Mouse (Mus musculus): ENCODE results near the gene Yap1. TPM values are rescaled to one million over a fixed set of nuclear protein-coding genes. Genes with fewer than 3 reads are reported as not detected.
A peak's percentile ranks its signal among the peaks of the same experiment; 100 is the strongest.

Gene Yap1
- not detected in 2 replicates for total RNA-seq (2015)
- total RNA-seq (2017), result 0.04 TPM in 1 of 2 replicates, not detected in the other

- ATAC-seq (ENCODE audit: poor library complexity, severe bottlenecking), result peak; percentile 35
Observed at GRCm38 (mm10) chr9:8004370-8004991, at the start of gene Yap1. TSS of gene Yap1 (minus strand) at chr9:8004596.

GRCm38 (mm10) chr9:8043044-8043387 is 38.6 kb upstream of the Yap1 start:
- ATAC-seq (ENCODE audit: poor library complexity, severe bottlenecking), result 0 out of 2 replicates have a peak, but pooled peaks have one; percentile 10

- ATAC-seq (ENCODE audit: poor library complexity, severe bottlenecking), result peak; percentile 83
Observed at GRCm38 (mm10) chr9:8042338-8043043, 38.1 kb upstream of the Yap1 start, which contains the start of gene Cfap300. TSS of gene Cfap300 (minus strand) at chr9:8042823.

GRCm38 (mm10) chr9:8035546-8035945 is 31.1 kb upstream of the Yap1 start:
- no peak for ATAC-seq (ENCODE audit: poor library complexity, severe bottlenecking)

GRCm38 (mm10) chr9:8035091-8035490 is 30.7 kb upstream of the Yap1 start:
- no peak for ATAC-seq (ENCODE audit: poor library complexity, severe bottlenecking)

- no peak for ATAC-seq (ENCODE audit: poor library complexity, severe bottlenecking)
Observed at GRCm38 (mm10) chr9:8034143-8034542, 29.7 kb upstream of the Yap1 start.

- ATAC-seq (ENCODE audit: poor library complexity, severe bottlenecking), result no peak
Observed at GRCm38 (mm10) chr9:8032847-8033246, 28.5 kb upstream of the Yap1 start.

- no peak for ATAC-seq (ENCODE audit: poor library complexity, severe bottlenecking)
Observed at GRCm38 (mm10) chr9:8018609-8019008, 14.2 kb upstream of the Yap1 start.

- ATAC-seq (ENCODE audit: poor library complexity, severe bottlenecking), result peak; percentile 96
Observed at GRCm38 (mm10) chr9:8017253-8017913, 13.0 kb upstream of the Yap1 start.

- no peak for ATAC-seq (ENCODE audit: poor library complexity, severe bottlenecking)
Observed at GRCm38 (mm10) chr9:8003301-8004271, 810 bp downstream of the Yap1 start.

GRCm38 (mm10) chr9:8002806-8003205 is 1.6 kb downstream of the Yap1 start:
- no peak for ATAC-seq (ENCODE audit: poor library complexity, severe bottlenecking)

- ATAC-seq (ENCODE audit: poor library complexity, severe bottlenecking), result no peak
Observed at GRCm38 (mm10) chr9:8001352-8001751, 3.0 kb downstream of the Yap1 start.

- ATAC-seq (ENCODE audit: poor library complexity, severe bottlenecking), result no peak
Observed at GRCm38 (mm10) chr9:7994275-7994674, 10.1 kb downstream of the Yap1 start.

- ATAC-seq (ENCODE audit: poor library complexity, severe bottlenecking), result no peak
Observed at GRCm38 (mm10) chr9:7992651-7993050, 11.7 kb downstream of the Yap1 start.

GRCm38 (mm10) chr9:7990897-7991296 is 13.5 kb downstream of the Yap1 start:
- no peak for ATAC-seq (ENCODE audit: poor library complexity, severe bottlenecking)

GRCm38 (mm10) chr9:7987119-7987518 is 17.3 kb downstream of the Yap1 start:
- ATAC-seq (ENCODE audit: poor library complexity, severe bottlenecking), result no peak

GRCm38 (mm10) chr9:7984287-7984686 is 20.1 kb downstream of the Yap1 start:
- ATAC-seq (ENCODE audit: poor library complexity, severe bottlenecking), result no peak

GRCm38 (mm10) chr9:7983665-7984064 is 20.7 kb downstream of the Yap1 start:
- ATAC-seq (ENCODE audit: poor library complexity, severe bottlenecking), result no peak

- no peak for ATAC-seq (ENCODE audit: poor library complexity, severe bottlenecking)
Observed at GRCm38 (mm10) chr9:7980162-7980561, 24.2 kb downstream of the Yap1 start.

GRCm38 (mm10) chr9:7979153-7979916 is 25.1 kb downstream of the Yap1 start:
- ATAC-seq (ENCODE audit: poor library complexity, severe bottlenecking), result no peak

Measured in megakaryocyte, adult 5-6 weeks (primary cell).